Mouse (Mus musculus) midbrain, embryonic 12.5 days (tissue): Measurements from ENCODE around the gene Tgfb2. TPM values are rescaled to one million over a fixed set of nuclear protein-coding genes. Genes with fewer than 3 reads are reported as not detected.
A peak's percentile ranks its signal among the peaks of the same experiment; 100 is the strongest.

Experiments used
- ATAC-seq: fragments of 200-750 bp; cut with Nextera tagmentation; 2 replicates; pipeline ENCODE4 v1.8.0; 2017; ENCODE audit warnings: low read depth, moderate TSS enrichment, moderate library complexity; ENCODE audit not compliant: low FRiP score
- H3K27ac ChIP-seq: fragments of 300-500 bp; sonication (generic); replicated peaks from 2 replicates; pipeline ENCODE4 v1.5.1; 2016; ENCODE audit warnings: mild to moderate bottlenecking
- H3K27me3 ChIP-seq: fragments of 300-500 bp; sonication (generic); 2 replicates; pipeline ENCODE4 v1.6.1; 2016; ENCODE audit warnings: mild to moderate bottlenecking
- H3K36me3 ChIP-seq: fragments of 300-500 bp; sonication (generic); 2 replicates; pipeline ENCODE4 v1.6.1; 2016
- H3K4me1 ChIP-seq: fragments of 300-500 bp; sonication (generic); 2 replicates; pipeline ENCODE4 v1.6.1; 2016
- H3K4me2 ChIP-seq: fragments of 300-500 bp; sonication (generic); replicated peaks from 2 replicates; pipeline ENCODE4 v1.6.1; 2016; ENCODE audit warnings: mild to moderate bottlenecking, moderate library complexity
- H3K4me3 ChIP-seq: fragments of 300-500 bp; sonication (generic); 2 replicates; pipeline ENCODE4 v1.5.1; 2016; ENCODE audit warnings: mild to moderate bottlenecking
- H3K9ac ChIP-seq: fragments of 300-500 bp; sonication (generic); replicated peaks from 2 replicates; pipeline ENCODE4 v1.6.1; 2016; ENCODE audit warnings: mild to moderate bottlenecking, moderate library complexity
- H3K9me3 ChIP-seq: fragments of 300-500 bp; sonication (generic); 2 replicates; pipeline ENCODE4 v1.6.1; 2016; ENCODE audit warnings: mild to moderate bottlenecking
- WGBS: fragments of 180-500 bp; shearing (Covaris S2); methylation state at CpG from one replicate; pipeline ENCODE4 v1.1.7; 2016; 5-methylcytosine and 5-hydroxymethylcytosine counted together
- polyA plus RNA-seq: library from polyadenylated mRNA; unstranded; fragments of >200 nt; fragmentation: Nextera tagmentation; extraction: Ambion mirVana; gene quantifications from 2 replicates; pipeline ENCODE4 v1.2.1, GENCODE M21; 2016

Gene Tgfb2
- polyA plus RNA-seq, 1 experiment from 2014 or later, result 16.5 TPM

DNA sequence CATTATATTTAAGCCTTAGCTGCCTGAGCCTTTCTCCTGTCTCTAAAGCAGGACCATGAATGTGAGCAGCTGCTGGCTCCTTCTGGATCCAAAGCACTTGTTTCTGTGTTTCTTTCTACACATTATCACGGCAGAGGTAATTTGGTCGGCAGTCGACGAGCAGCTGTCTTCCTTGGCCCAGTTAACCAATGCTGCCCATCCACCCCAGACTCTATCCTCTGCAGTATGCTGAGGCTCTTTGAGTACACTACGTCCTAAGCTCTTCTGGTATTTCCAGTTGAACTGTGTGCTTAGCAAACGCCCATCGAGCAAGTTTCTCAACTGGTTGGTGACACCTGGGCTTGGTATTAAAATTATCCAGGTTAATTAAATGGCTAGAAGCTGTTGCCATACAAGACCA, 70.7 kb downstream of the Tgfb2 start:
- Histone ChIP-seq H3K9ac (no peak overlapping the region), H3K4me3 (no peak overlapping the region), H3K9me3 (no peaks in the 10 kb centered on the region), H3K27me3 (no peaks in the 10 kb centered on the region), H3K27ac (no peak overlapping the region), H3K4me2 (no peak overlapping the region), H3K4me1 (peaks cover 8% of the 10 kb centered on the region; the same call in 1 of the 2 replicates), H3K36me3 (no peaks in the 10 kb centered on the region)
- 60% methylated on average over 7 of the region's 7 CpGs for WGBS
- ATAC-seq, result no peak

DNA sequence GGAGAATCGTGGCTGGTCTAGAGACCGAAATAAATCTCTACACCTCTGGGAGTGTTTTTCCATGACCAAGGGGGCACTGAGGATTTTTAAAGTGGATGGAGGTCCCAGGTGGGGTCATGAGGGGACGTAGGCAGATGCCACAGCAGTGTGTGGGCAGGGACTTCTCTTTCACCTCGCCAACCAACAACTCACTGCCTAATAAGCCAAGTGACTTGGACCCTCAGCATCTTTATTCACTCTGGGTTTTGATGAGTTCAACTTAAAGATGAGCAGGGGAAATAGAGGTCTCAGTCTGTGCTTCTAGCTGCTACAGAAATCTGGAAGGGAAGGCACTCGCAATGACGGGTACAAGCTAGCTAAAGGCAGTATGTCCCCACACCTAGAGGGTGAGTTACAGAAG, 74.3 kb downstream of the Tgfb2 start:
- Histone ChIP-seq H3K4me3 (no peak overlapping the region), H3K9ac (no peak overlapping the region), H3K4me1 (peaks cover 8% of the 10 kb centered on the region; the same call in 1 of the 2 replicates), H3K27me3 (no peaks in the 10 kb centered on the region), H3K9me3 (no peaks in the 10 kb centered on the region), H3K27ac (no peak overlapping the region), H3K4me2 (no peak overlapping the region), H3K36me3 (no peaks in the 10 kb centered on the region)
- ATAC-seq, result no peak
- WGBS, result 84% methylated on average over 6 of the region's 6 CpGs

GRCm38 (mm10) chr1:186630971-186631370, 74.8 kb downstream of the Tgfb2 start:
- Histone ChIP-seq H3K9me3 (no peaks in the 10 kb centered on the region), H3K27me3 (no peaks in the 10 kb centered on the region), H3K4me2 (no peak overlapping the region), H3K4me3 (no peak overlapping the region), H3K27ac (no peak overlapping the region), H3K36me3 (no peaks in the 10 kb centered on the region), H3K9ac (no peak overlapping the region), H3K4me1 (peaks cover 8% of the 10 kb centered on the region; the same call in 1 of the 2 replicates)
- 86% methylated on average over 5 of the region's 5 CpGs for WGBS
- ATAC-seq, result no peak

DNA sequence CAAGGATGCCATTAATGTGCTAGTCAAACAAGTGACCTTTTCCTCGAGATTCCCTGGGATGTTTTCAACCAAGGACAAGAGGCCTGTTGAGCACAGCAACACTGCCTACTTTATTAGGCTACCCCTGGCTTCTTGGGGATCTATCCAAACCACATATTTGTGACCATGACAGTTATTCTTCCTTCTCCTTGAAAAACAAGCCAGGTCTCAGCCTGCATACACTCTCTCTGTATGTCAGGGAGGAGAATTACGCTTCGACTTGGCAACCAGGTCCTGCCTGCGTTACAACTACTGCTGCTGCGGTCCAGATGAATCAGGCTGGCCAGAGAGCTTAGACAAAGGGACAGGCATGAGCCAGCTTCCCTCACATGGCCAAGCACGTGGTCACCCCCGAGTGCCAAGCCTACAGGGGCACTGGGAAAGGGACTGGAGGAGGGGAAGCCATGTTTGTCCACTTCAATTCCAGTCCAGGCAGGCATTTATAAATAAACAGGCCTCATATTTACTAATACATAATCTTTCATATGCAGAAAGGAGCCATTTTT, 78.3 kb downstream of the Tgfb2 start:
- 86% methylated on average over 7 of the region's 7 CpGs for WGBS
- H3K9ac ChIP-seq, result no peak overlapping the region
- no peaks in the 10 kb centered on the region for H3K4me1 ChIP-seq
- ATAC-seq, result no peak
- no peaks in the 10 kb centered on the region for H3K27me3 ChIP-seq
- H3K9me3 ChIP-seq, result no peaks in the 10 kb centered on the region
- H3K4me2 ChIP-seq, result no peak overlapping the region
- H3K36me3 ChIP-seq, result no peaks in the 10 kb centered on the region
- H3K27ac ChIP-seq, result no peak overlapping the region
- no peak overlapping the region for H3K4me3 ChIP-seq

- H3K9me3 ChIP-seq, result no peaks in the 10 kb centered on the region
- H3K27me3 ChIP-seq, result no peaks in the 10 kb centered on the region
- no peaks in the 10 kb centered on the region for H3K36me3 ChIP-seq
- no peak overlapping the region for H3K4me2 ChIP-seq
- WGBS, result 70% methylated on average over 5 of the region's 5 CpGs
- ATAC-seq, result no peak
- no peaks in the 10 kb centered on the region for H3K4me1 ChIP-seq
- H3K27ac ChIP-seq, result no peak overlapping the region
- H3K9ac ChIP-seq, result no peak overlapping the region
- H3K4me3 ChIP-seq, result no peak overlapping the region
Observed at GRCm38 (mm10) chr1:186624474-186624873, 81.3 kb downstream of the Tgfb2 start.

GRCm38 (mm10) chr1:186621812-186622211, 84.0 kb downstream of the Tgfb2 start:
- Histone ChIP-seq H3K9me3 (no peaks in the 10 kb centered on the region), H3K36me3 (no peaks in the 10 kb centered on the region), H3K4me3 (no peak overlapping the region), H3K27me3 (no peaks in the 10 kb centered on the region), H3K9ac (no peak overlapping the region), H3K4me2 (no peak overlapping the region), H3K4me1 (no peaks in the 10 kb centered on the region), H3K27ac (no peak overlapping the region)
- WGBS, result 94% methylated on average over 3 of the region's 3 CpGs
- ATAC-seq, result no peak

DNA sequence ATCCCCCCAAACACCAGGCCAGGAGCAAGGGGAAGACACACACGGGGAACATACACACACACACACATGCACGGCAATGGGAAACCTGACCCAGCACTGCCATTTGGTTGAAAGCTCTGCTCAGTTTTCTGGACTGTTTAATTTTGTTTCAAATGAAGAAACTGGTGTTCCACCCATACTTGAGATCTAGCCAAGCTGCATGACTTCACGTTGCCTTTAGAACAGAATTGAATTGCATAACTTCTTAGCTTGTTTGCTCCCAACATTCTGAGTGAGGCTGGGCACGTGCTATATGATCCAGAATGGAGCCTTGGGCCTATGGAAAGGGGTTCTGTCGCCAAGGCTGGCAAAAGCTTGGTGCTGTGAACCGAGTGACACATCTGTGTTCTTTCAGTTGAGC, 87.5 kb downstream of the Tgfb2 start:
- H3K36me3 ChIP-seq, result no peaks in the 10 kb centered on the region
- no peaks in the 10 kb centered on the region for H3K9me3 ChIP-seq
- H3K4me1 ChIP-seq, result no peaks in the 10 kb centered on the region
- ATAC-seq, result no peak
- H3K27ac ChIP-seq, result no peak overlapping the region
- no peak overlapping the region for H3K9ac ChIP-seq
- H3K4me2 ChIP-seq, result no peak overlapping the region
- H3K4me3 ChIP-seq, result no peak overlapping the region
- no peaks in the 10 kb centered on the region for H3K27me3 ChIP-seq
- WGBS, result 84% methylated on average over 6 of the region's 6 CpGs

DNA sequence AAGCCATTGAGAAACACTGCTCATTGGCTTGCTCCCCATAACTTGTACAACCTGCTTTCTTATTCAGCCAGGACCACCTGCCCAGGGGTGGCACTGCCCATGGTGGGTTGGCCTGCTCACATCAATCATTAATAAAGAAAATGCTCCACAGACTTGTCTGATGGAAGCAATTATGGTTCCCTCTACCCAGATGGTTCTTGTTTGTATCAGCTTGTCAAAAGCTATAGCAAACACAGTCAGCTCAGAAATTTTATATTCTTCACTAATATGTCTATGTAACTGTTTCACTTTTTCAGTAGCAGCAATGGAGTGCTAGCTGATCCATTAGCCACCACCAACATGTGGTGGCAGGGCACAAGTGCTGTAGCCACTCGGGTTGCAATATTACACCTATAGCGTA, 94.4 kb downstream of the Tgfb2 start:
- Histone ChIP-seq H3K27ac (no peak overlapping the region), H3K27me3 (no peaks in the 10 kb centered on the region), H3K9ac (no peak overlapping the region), H3K4me2 (no peak overlapping the region), H3K4me1 (peaks cover 9% of the 10 kb centered on the region), H3K9me3 (no peaks in the 10 kb centered on the region), H3K4me3 (no peak overlapping the region), H3K36me3 (no peaks in the 10 kb centered on the region)
- no peak for ATAC-seq
- 89% methylated on average over 2 of the region's 2 CpGs for WGBS

- WGBS, result 91% methylated on average over 5 of the region's 5 CpGs
- H3K27ac ChIP-seq, result no peak overlapping the region
- no peaks in the 10 kb centered on the region for H3K27me3 ChIP-seq
- H3K9me3 ChIP-seq, result no peaks in the 10 kb centered on the region
- H3K4me2 ChIP-seq, result no peak overlapping the region
- H3K4me3 ChIP-seq, result no peak overlapping the region
- ATAC-seq, result no peak
- H3K9ac ChIP-seq, result no peak overlapping the region
- no peaks in the 10 kb centered on the region for H3K36me3 ChIP-seq
- peaks cover 9% of the 10 kb centered on the region for H3K4me1 ChIP-seq
Observed at GRCm38 (mm10) chr1:186610481-186610880, 95.3 kb downstream of the Tgfb2 start.

GRCm38 (mm10) chr1:186609793-186610233, 96.0 kb downstream of the Tgfb2 start:
- 13% methylated on average over 9 of the region's 10 CpGs for WGBS
- Histone ChIP-seq H3K36me3 (no peaks in the 10 kb centered on the region), H3K9ac (no peak overlapping the region), H3K4me3 (no peak overlapping the region), H3K9me3 (no peaks in the 10 kb centered on the region), H3K27ac (no peak overlapping the region), H3K4me2 (peak overlapping the region; percentile 39), H3K27me3 (no peaks in the 10 kb centered on the region), H3K4me1 (peaks cover 9% of the 10 kb centered on the region)
- peak; percentile 87 for ATAC-seq

DNA sequence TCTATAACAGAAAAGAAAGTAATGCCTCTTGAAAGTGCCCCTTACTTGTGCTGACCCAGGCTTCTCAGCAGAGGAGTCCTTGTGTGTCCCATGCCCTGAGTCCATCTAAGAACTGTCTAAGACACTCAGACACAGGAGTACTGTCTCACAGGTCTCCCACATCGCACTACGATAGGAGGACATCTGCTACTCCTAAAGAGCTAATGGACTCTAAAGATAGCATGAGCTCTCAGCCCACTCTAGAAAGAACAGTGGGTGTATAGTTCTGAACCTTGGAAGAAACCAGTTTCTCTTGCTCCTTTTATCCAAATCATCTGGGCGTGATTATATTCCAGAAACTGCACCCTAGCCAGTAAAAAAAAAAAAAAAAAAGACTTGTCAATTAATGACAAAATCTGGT, 97.7 kb downstream of the Tgfb2 start:
- H3K9me3 ChIP-seq, result no peaks in the 10 kb centered on the region
- no peak overlapping the region for H3K9ac ChIP-seq
- 97% methylated on average over 3 of the region's 3 CpGs for WGBS
- no peak overlapping the region for H3K4me3 ChIP-seq
- ATAC-seq, result no peak
- no peak overlapping the region for H3K4me2 ChIP-seq
- no peak overlapping the region for H3K27ac ChIP-seq
- no peaks in the 10 kb centered on the region for H3K36me3 ChIP-seq
- no peaks in the 10 kb centered on the region for H3K27me3 ChIP-seq
- H3K4me1 ChIP-seq, result peaks cover 9% of the 10 kb centered on the region

DNA sequence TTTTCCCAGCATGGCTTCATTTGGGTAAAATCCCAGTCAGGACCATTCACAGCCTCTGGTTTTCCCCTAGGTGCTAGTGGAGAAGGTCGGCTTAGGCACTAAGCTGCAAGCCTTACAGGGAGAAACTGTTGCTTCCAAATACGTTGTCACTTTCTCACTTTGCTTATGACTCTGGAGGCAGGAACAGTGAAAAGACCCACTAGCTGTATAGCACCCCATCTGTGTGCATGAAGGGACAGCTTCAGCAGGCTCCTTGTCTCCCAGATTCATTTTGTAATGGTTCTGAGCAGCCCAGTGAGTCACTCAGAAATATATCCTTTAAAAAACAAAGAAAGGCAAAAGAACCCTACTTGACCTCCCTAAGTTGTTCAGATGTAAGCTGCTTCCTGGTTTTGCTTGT, 100.2 kb downstream of the Tgfb2 start:
- Histone ChIP-seq H3K4me1 (peaks cover 14% of the 10 kb centered on the region), H3K36me3 (no peaks in the 10 kb centered on the region), H3K27me3 (no peaks in the 10 kb centered on the region), H3K27ac (no peak overlapping the region), H3K9ac (no peak overlapping the region), H3K4me2 (no peak overlapping the region), H3K9me3 (no peaks in the 10 kb centered on the region), H3K4me3 (no peak overlapping the region)
- no peak for ATAC-seq
- 75% methylated on average over 2 of the region's 2 CpGs for WGBS

DNA sequence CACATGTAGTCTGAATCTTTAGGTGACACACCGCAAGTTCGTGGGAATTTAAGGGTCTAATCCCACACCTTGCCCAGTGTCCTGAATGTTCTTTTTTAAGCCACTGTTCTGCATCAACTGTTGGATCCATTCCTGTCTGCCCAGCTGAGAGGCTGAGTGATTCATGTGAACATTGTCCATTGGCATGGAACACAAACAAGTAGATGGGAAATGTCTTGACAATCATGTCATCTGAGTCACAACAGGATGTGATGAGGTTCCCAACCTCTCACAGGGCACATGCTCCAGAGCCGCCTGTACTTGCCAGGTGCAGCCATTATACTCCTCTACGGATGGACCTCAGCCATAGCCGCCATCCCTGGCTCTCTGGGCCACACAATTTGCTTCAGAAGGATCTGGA, 101.7 kb downstream of the Tgfb2 start:
- Histone ChIP-seq H3K27ac (no peak overlapping the region), H3K4me2 (no peak overlapping the region), H3K36me3 (no peaks in the 10 kb centered on the region), H3K4me1 (peaks cover 5% of the 10 kb centered on the region; the same call in 1 of the 2 replicates), H3K27me3 (no peaks in the 10 kb centered on the region), H3K9ac (no peak overlapping the region), H3K9me3 (no peaks in the 10 kb centered on the region), H3K4me3 (no peak overlapping the region)
- WGBS, result 88% methylated on average over 5 of the region's 5 CpGs
- ATAC-seq, result no peak
